Mouse (Mus musculus): ENCODE data around the gene Vps41.

Gene Vps41

DNA sequence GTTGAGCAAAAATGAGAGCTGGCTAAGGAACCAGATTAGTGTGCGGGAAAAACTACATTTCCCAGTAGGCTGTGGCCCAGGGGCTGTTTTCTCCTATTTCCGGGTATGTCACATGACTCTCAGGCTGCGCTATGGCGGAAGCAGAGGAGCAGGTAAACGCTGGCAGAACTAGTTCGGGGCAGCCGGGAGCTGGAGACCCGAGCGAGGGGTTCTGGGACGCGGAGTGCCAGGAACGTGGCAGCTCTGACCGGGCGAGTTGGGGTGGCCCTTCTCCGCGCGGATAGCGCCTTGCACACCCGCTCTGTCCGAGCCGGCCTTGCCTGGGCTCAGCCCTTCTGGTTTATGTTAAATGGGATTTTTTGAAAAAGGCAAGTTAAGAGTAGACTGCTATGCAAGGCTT lies at the start of gene Vps41:
Gene Vps41 (plus strand): TSS at position 102 of the 400 bp plus-strand sequence.
- peak; percentile 88 for DNase-seq

DNA sequence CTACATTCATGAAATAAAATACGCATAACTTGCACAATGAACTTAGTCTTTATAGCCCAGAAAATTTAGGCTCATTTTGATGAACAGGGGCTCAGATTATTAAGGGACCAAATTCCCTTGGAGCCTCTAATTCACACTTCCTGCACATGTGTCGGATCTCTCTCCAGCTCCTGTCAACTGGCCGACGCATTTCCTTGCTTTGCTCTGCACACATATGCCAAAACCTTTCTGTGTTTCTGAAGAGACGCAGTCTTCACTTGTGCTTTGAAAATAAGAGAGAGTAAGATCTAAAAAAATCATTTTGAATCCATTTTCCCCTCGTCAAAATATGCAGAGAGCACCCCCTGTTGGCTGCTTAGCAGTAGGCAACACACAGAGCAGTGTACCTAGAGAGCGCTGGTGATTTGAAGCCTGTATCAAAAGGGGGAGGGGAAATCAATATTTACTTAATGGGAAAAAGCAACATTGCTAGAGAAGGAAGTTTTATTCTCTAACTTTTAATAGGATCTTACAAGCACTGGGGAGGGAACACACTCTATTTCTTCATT lies 18.5 kb upstream of the Vps41 start:
- no peak for DNase-seq

DNA sequence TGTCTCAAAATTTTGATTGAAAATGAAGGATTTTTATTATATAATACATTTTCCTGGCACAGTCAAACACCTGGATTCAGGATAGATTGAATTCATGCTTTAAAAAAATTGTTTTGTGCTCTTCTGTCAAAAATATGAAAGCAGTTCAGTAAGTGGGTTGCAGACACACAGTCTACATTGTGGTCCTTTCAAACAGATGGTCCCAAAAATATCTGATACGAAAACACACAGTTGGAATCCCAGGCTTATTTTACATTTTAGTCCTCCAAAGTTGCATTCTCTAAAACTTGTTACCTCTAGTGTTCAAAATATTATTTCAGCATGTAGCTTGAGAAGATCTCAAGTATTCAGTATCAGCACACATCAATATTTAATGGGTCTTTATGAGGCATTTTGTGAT lies 5.4 kb upstream of the Vps41 start:
- no peak for DNase-seq

DNA sequence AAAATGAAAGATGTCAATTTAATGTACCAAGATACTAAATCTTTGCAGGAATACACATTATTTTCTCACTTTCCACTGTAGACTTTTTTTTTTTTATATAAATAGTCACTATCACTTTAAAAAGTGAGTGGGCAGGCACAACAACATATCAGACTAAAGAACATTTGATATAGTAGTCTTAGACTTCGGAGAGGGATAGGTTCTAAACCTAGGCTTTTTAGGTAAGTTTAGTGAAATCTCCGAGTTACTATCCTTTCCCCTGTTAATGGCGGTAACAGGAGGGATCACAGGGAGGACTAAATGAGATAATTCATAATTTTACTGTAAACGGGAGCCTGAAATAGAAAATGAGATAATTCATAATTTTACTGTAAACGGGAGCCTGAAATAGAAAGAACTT lies 379 bp upstream of the Vps41 start:
- DNase-seq: no peak

DNA sequence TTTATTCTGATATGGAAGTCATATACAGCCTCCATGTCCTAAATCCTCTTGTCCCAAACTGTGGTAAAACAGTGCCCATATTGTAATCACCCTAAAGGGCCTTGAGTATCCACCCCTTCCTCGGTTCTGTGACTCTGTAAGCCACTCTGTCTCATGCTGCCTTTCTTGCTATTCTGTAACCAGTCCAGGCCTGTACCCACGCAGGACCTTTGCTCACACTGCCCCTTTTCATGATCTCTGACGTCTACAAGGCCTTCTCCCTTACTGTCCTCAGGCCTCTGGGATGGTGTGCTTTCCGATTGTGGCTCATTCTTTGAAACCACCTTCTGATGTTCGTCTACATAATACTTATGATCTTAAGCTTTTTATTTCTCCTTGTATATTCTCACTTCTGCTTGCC lies 1.4 kb downstream of the Vps41 start:
- peak; percentile 32 for DNase-seq

DNA sequence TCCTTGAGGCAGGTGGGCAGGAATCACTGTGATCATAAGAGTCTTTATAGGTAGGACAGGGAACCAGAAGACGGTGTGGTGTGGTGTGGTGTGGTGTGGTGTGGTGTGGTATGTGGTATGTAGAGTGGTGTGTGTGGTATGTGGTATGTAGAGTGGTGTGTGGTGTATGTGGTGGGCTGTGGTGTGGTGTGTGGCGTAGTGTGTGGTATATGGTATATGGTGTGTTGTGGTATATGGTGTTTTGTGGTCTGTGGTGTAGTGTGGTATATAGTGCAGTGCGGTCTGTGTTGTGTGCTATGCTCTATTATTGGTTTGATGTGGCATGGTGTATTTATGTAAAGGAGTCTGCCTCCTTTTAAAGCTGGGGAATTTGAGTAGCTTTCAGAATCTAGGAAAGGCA lies 13.6 kb downstream of the Vps41 start:
- no peak for DNase-seq

DNA sequence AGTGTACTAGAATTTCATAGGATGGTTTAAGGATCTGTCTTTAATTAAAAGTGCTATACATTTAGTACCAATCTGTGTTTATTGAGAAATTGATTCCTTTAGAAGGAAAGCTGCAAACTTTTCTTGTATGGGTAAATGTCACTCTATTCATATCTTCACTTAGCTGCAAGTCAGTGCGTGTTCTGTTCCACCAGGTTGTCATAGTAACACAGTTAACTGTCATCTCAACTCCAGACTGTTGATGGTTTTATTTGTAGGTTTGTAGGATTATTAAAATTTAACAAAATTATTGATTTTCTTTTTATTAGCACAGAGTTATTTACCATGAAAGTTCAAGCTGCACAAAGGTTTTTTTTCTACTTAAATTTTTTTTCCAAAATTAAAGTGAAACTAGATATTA lies 19.5 kb downstream of the Vps41 start:
- DNase-seq: no peak

DNA sequence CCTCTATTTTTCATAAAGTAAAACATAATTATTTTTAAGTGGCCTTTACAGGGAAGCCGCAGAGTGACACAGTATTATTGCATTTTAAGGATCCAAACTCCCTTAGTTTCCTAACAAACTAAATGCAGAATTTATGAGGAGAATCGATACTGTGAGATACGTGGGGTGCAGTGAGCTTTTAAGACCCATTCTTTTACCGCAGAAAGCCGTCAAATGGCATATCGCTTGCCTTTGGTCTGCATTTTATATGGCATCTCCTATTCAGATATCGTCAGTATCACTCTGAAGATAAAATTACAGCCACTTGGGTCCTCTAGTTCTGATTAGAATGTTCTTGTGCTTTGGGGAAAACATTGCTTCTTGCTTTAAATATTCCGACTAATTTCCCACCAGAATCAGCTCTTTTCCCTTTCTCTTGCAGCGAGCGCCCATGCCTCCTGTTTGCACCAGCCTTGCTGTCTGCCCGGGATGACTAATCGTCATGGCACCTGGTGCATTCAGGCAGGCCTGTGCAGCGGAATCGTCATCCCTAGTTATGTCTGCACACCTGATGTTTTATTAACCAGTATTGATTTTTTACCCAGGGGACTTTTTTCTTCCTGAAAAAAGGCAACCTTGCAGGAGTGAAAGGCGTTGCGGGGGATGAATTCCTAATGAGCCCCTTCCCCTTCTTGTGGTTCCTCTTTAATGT lies 26.6 kb downstream of the Vps41 start:
- no peak for DNase-seq

DNA sequence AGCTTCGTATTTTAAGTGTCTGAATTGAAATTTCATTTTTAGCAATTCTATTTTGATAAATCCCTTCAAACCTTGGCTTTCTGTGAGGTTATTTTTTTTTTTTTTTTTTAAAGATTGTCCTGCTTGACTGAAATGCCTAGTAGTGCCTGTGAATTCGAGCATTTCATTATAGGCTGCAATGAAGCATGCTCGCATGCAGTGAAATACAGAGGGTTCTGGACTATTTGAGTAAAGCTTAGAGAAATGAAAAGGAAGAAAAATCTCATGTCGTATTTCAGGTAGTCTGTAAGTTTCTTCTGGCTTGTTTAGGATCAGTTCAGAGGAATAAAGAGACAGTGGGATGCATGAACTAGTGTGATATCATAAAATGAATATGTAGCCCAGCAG lies 27.2 kb downstream of the Vps41 start:
- no peak for DNase-seq

DNA sequence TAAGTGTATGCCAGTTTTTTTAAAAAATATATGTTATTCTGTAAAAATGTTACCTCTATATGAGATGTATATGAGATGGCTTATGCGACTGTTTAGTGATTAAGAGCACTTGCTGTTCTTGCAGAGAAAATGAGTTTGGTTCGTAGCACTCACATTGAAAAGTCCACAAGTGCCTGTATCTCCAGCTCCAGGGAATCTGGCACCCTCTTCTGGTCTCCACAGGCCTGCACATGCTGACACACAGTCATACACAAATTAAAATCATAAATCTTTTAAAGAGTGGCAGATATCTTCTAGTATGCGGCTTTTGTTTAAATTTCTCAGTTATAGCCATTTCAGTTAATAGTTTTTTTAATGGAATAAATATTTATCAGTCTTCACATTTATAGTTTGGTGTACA lies 40.9 kb downstream of the Vps41 start:
- DNase-seq: no peak

DNA sequence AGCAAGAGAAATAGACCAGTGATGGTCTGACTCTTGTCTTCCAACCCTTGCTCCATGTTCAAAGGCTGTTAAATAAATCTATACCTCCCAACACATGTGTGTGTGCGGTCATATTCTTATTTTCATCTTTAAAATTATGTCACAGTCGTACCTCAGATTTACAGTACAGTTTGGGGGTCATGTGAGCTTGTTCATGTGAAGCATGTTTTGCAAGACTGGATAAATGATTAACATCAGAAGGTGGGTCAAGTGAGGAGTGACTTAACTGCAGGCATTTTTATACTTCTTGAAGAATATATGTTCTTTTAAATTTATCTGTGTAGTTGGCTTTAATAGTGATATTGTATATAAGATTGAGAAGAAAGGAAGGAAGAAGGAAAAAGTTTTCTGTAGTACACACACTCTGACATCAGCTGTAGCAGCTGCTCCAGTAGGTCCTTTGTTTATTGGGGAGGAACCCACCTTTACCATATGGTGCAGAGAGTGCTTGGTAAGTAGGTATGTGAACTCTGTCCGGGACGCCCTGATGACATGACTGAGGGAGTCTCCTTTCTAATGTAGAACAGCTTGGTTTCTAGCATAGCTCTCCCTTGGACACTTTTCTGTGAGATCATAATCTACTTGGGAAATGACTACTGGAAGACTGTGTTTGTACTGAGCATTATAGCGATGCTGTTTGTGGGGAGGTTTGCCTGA lies 42.4 kb downstream of the Vps41 start:
- no peak for DNase-seq

DNA sequence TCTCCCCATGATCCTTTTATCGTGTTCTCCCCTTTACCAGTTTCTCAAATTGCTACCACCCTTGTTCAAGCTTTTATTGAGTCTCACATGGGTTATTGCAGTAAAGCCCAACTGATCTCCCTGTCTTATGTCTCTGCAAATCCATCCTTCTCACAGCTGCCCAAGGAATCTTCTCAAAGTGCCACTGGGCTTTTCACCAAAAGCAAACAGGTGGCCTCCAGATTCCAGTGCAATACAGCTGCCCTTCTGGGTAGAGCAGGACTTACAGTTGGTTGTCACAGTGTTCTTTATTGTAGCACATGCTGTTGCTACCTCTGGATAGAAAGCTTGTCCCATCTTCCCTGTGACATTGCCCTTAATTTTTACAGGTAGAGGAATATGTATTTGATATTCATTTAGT lies 44.4 kb downstream of the Vps41 start:
- no peak for DNase-seq

DNA sequence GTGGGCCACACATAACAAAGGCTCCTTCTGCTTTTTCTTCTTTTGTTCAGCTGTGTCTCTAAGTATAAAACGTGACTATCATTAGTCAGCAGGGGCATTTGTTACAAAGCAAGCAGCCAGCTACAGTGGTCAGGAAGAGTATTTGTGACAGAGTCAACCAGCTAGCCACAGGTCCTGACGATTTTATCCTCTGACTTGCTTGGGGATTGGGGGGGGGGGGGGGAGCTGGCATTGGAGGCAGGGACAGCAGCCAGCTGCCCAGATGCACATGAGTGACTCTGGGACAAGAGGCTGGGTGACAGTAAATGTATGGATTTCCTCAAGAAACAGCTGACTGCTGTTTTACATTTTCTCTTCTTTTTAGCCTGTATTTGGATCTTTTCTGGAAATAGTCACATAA lies 50.8 kb downstream of the Vps41 start:
- no peak for DNase-seq

DNA sequence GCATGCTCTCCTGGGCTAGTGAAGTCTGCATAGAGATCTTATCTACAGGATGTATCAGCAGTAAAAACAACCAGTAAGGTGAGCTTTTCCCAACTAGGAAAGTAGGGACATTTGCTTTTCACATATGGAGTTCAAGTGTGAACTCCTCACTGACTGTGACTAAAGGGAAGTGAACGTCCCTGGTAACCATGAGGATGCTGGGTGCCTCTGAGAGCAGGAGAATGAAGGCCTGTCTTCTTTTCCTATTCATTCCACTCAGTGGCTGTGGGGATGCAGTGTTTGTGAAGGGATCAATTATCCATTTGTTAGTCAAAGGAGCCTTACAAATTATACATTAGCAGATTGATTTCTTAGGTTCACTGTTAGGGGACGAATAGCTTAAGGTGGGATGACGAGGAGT lies 51.4 kb downstream of the Vps41 start:
- DNase-seq: no peak

DNA sequence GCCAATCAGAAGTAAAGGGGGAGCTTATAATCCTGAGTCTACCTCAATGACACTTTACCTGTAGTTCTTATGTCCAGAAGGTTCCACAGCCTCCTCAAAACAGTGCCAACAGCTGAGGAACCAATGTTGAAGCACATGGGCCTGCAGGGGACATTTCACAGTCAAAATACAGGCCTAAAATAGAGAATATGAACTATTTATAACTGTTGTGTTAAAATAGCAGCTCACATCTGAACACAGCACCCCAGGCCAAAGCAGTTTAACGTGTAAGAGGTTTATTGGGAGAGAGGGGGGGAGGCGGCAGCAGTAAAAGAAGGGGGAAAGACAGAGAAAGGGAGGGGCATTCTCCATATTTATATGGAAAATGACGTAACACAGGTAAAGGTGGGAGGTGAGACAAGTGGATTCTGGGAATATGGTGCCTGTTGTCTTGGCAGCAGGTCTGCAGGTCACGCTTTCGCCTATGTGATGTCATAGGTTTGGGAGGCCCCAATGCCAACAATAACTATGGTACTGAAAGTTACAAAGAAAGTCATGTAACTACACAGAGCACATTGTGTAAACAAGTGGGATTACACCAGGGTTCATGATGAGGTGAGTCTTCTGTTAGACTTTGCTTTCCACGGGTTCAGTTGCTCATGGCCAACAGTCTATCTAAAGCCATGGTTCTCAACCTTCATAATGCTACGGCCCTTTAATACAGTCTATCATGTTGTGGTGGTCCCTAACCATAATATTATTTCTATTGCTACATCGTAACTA lies 56.5 kb downstream of the Vps41 start:
- DNase-seq: no peak

DNA sequence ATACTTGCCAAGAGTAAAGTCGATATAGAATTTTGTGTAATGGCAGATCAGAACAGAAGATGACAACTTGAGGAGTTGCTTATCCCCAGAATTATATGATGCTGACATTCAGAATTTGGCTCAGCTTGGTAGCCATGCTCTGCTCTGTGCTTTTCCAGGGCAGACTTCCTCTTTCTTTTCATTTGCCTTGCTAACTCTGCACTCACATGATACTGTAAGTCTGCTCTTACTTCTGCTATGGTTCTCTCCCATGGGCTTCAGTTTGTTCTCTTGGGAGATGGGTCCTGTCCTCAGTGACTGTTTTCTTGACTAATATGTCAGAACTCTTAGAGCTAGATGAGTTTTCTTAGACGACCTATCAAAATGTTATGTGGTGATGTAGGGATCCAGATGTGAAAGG lies 64.2 kb downstream of the Vps41 start:
- DNase-seq: no peak

DNA sequence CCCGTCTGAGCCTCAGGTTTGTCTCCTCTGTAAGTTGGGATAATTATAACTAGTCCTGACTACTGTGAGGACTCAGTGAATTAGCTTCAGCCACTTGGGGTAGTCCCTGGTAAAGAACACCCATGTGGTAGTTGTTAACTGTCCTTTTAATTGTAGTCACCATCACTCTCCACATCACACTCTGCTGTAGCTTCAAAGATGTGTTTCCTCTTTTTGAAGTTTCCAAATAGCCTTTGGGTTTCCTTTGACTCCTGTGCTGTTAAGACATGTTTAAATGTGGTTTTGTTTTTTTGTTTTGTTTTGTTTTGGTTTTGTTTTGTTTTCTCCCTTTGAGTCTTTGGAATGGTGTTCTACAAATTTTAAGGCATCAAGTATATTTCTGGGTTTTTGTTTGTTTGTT lies 68.6 kb downstream of the Vps41 start:
- no peak for DNase-seq

DNA sequence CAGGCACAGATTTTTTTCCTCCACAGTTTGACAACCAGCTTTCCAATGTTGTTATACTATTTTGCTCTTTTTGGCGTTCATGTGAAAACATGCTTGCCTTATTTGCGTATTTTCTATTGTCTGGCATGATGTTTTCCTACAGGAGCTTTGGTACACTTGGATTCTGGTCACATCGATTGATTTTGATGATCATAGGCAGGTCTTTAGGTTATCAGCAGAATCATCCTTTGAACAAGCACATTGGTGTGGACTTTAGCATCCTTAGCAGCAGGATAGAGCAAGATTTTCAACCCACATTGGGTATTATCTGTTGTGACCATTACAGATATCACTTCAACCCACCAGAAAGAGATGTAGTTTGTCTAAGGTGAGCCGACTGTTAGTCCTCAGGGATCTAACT lies 71.0 kb downstream of the Vps41 start:
- no peak for DNase-seq

DNA sequence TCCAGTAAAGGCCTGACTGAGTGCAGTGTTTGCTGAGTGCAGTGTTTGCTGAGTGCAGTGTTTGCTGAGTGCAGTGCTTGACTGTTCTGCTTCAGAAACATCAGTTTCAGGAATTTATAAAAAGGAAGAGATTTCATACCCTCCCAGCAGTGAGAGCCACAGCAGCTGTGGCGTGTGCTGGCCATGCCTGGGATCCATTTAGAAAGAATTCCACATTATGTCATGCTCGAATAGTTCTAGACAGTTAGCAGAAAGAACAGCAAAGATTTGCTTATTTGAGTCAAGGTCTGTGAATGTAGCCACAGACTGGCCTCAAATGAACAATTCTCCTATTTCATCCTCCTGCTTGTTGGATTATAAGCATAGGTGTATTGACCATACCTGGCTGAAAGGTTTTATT lies 71.6 kb downstream of the Vps41 start:
- no peak for DNase-seq

DNA sequence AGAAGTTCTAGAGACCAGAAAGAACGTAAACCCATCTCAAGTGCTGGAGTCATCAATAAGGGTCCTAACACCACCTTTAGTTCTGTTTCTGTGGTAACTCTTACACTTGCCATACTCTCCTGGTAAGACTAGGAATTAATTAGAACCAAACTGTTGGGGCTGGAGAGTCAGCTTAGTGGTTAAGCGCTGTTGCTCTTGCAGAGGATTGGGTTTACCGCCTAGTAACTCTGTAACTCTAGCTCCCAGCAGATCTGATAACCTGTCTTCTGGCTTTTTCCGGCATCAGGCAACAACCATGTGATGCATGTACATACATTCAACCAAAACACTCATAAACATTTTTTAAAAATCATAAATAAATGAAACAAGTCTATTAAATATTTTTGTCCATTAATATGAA lies 72.6 kb downstream of the Vps41 start:
- DNase-seq: no peak

DNA sequence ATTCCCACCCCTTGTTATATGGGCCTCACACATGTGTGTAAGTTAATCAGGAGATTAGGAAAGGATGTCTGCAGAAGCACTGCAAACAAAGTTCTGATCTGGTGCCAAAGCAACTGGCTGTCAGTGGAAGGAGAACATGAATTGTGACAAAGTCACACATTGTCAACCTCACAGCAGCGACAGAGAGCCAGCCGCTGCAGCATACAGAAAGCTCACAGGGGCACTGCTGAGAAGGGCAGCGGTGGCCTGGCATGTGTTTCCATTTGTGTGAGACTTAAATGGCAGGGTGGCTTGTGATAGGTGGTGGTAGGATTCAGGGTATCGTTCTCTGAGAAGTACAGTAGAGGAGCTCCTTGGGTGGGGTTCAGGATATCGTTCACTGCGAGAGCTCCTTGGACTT lies 73.0 kb downstream of the Vps41 start:
- no peak for DNase-seq

DNA sequence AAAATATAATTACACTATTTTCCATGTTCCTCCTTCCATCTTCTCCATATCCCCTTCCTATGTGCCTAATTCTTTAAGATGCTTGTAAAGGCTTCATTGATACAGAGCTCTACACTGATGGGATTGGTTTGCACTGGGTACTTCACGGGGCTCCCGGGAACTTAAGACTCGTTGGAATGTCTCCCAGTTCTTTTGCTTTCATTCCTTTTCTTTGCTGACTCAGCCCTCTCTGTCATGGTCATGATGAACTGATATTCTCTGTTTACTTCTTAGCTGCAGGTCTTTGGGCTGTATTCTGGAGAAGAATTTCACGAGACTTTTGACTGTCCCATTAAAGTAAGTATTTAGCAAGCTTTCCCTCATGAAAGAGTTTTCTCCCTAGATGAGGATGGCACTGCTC lies 74.2 kb downstream of the Vps41 start:
- DNase-seq: no peak

DNA sequence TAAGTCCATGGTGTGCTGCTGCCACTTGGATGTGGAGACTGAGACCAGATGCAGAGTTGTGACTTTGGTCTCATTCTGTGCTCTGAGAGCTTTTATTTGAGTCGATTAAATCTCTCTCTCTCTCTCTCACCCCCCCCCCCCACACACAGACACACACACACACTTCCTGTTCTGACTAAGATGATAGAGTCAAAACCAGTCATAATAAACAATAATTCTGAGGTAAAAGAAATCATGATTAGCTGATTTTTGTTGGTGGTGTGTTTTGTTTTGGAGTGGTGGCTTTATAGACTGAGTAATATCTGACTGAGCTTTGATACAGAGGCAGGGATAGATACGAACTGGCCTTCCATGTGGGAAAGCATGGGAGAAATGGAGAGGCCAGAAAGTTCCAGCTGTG lies 74.6 kb downstream of the Vps41 start:
- DNase-seq: no peak

DNA sequence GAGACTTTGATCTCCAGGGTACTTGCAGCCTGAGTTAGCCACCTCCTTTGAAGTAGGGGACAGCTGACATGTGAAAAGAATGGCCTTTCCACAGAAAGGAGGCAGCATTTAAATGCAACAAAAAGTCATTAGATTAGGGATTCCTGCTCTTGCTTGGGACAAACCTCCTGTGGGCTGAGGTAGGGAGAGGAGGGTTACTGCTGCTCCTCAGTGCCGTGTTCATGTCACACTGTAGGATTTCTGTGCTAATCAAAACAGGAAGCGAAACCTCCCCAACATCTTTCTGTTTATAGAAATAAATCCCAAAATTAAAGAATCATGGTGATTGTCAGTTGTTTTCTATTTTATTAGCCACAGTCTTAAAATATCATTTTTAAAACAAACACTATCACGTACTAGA lies 77.4 kb downstream of the Vps41 start:
- DNase-seq: no peak
